Mouse (Mus musculus) stomach, postnatal 0 days (tissue): ENCODE measurements at regions not wholly inside any gene's neighbourhood (a gene's known extent, or its start where the extent isn't known, plus 50 kb on each side); places are given as distances from the start of the nearest gene placed in this dataset.

ENCODE experiments used
- ATAC-seq: fragments of 200-750 bp; cut with Nextera tagmentation; 2 replicates; pipeline ENCODE4 v1.8.0; 2017; ENCODE audit not compliant: low FRiP score, low TSS enrichment
- DNase-seq: peaks from one replicate; pipeline ENCODE4 v3.0.0-alpha.2; 2016; ENCODE audit warnings: low spot score
- H3K27ac ChIP-seq: fragments of 300-500 bp; sonication (generic); replicated peaks from 2 replicates; pipeline ENCODE4 v1.5.1; 2014; ENCODE audit warnings: mild to moderate bottlenecking, control low read depth
- H3K27me3 ChIP-seq: fragments of 300-500 bp; sonication (generic); 2 replicates; pipeline ENCODE4 v1.6.1; 2014; ENCODE audit warnings: low read length; ENCODE audit not compliant: control insufficient read depth, insufficient read depth
- H3K36me3 ChIP-seq: fragments of 300-500 bp; sonication (generic); 2 replicates; pipeline ENCODE4 v1.6.1; 2014; ENCODE audit warnings: low read length, mixed read lengths; ENCODE audit not compliant: control insufficient read depth, insufficient read depth
- H3K4me1 ChIP-seq: fragments of 300-500 bp; sonication (generic); replicated peaks from 2 replicates; pipeline ENCODE4 v1.6.1; 2014; ENCODE audit warnings: antibody characterized with exemption; ENCODE audit not compliant: control insufficient read depth, insufficient read depth
- H3K4me2 ChIP-seq: fragments of 300-500 bp; sonication (generic); replicated peaks from 2 replicates; pipeline ENCODE4 v1.6.1; 2014; ENCODE audit warnings: low read depth, mild to moderate bottlenecking, control low read depth, moderate library complexity
- H3K4me3 ChIP-seq: fragments of 300-500 bp; sonication (generic); 2 replicates; pipeline ENCODE4 v1.5.1; 2014; ENCODE audit warnings: low read depth, low read length, control low read depth
- H3K9ac ChIP-seq: fragments of 300-500 bp; sonication (generic); 2 replicates; pipeline ENCODE4 v1.6.1; 2014; ENCODE audit warnings: mild to moderate bottlenecking, low read length, control low read depth, mixed read lengths
- H3K9me3 ChIP-seq: fragments of 300-500 bp; sonication (generic); 2 replicates; pipeline ENCODE4 v1.6.1; 2016; ENCODE audit warnings: low read length; ENCODE audit not compliant: control insufficient read depth
- CTCF ChIP-seq: IDR thresholded peaks from 2 replicates; pipeline ENCODE4 v1.5.1; 2016; ENCODE audit warnings: antibody characterized with exemption, low read depth, mild to moderate bottlenecking, moderate library complexity
- EP300 ChIP-seq: optimal IDR thresholded peaks from 2 replicates; pipeline ENCODE3; 2016; ENCODE audit warnings: antibody characterized with exemption
- WGBS: fragments of 180-500 bp; shearing (Covaris S2); extraction: QIAGEN DNeasy Blood & Tissue Kit; methylation state at CpG from one replicate; pipeline ENCODE4 v1.1.7; 2014; 5-methylcytosine and 5-hydroxymethylcytosine counted together

- no peak overlapping the region for H3K9ac ChIP-seq
These were observed 253.2 kb upstream of the Thrb start for GRCm38 (mm10) chr14:17406879-17407278.

GRCm38 (mm10) chr14:17408343-17408742 is 251.7 kb upstream of the Thrb start:
- 63% methylated on average over 5 of the region's 5 CpGs for WGBS
- Histone ChIP-seq H3K9ac (no peak overlapping the region), H3K27me3 (no peaks in the 10 kb centered on the region), H3K4me1 (no peaks in the 10 kb centered on the region), H3K27ac (no peak overlapping the region), H3K36me3 (no peaks in the 10 kb centered on the region), H3K4me2 (no peak overlapping the region), H3K9me3 (no peaks in the 10 kb centered on the region), H3K4me3 (no peak overlapping the region)
- no peak for TF ChIP-seq EP300
- TF ChIP-seq CTCF, result no peak
- no peak for DNase-seq
- ATAC-seq, result no peak

More at GRCm38 (mm10) chr14:17406879-17407278, 253.2 kb upstream of the Thrb start:
- peak; percentile 75; the same call in 1 of the 2 replicates for ATAC-seq
- TF ChIP-seq EP300, result no peak
- no peak for TF ChIP-seq CTCF
- Histone ChIP-seq H3K4me1 (no peaks in the 10 kb centered on the region), H3K27ac (no peak overlapping the region), H3K9me3 (no peaks in the 10 kb centered on the region), H3K4me3 (no peak overlapping the region), H3K4me2 (no peak overlapping the region), H3K36me3 (no peaks in the 10 kb centered on the region), H3K27me3 (no peaks in the 10 kb centered on the region)
- peak; percentile 46 for DNase-seq

GRCm38 (mm10) chr14:17408813-17409212 is 251.2 kb upstream of the Thrb start:
- Histone ChIP-seq H3K4me2 (no peak overlapping the region), H3K4me3 (no peak overlapping the region), H3K9ac (no peak overlapping the region), H3K36me3 (no peaks in the 10 kb centered on the region), H3K4me1 (no peaks in the 10 kb centered on the region), H3K27ac (no peak overlapping the region), H3K27me3 (no peaks in the 10 kb centered on the region), H3K9me3 (no peaks in the 10 kb centered on the region)
- no peak for ATAC-seq
- WGBS, result 56% methylated on average over 1 of the region's 1 CpGs
- TF ChIP-seq EP300, result no peak
- no peak for TF ChIP-seq CTCF
- no peak for DNase-seq

- DNase-seq (no peak), ATAC-seq (no peak)
- Histone ChIP-seq H3K9ac (no peak overlapping the region), H3K4me1 (no peaks in the 10 kb centered on the region), H3K36me3 (no peaks in the 10 kb centered on the region), H3K9me3 (no peaks in the 10 kb centered on the region), H3K27me3 (no peaks in the 10 kb centered on the region), H3K27ac (no peak overlapping the region), H3K4me3 (no peak overlapping the region), H3K4me2 (no peak overlapping the region)
- TF ChIP-seq CTCF (no peak), EP300 (no peak)
- 90% methylated on average over 6 of the region's 6 CpGs for whole genome bisulfite sequencing
These were observed 250.6 kb upstream of the Thrb start for GRCm38 (mm10) chr14:17409497-17409896.

- no peak overlapping the region for H3K4me3 ChIP-seq
- TF ChIP-seq CTCF (no peak), EP300 (no peak)
- no peak overlapping the region for H3K9ac ChIP-seq
- H3K4me1 ChIP-seq, result no peaks in the 10 kb centered on the region
- 0 out of 2 replicates have a peak, but pooled peaks have one; percentile 42 for ATAC-seq
- no peak overlapping the region for H3K4me2 ChIP-seq
- H3K27ac ChIP-seq, result no peak overlapping the region
- no peaks in the 10 kb centered on the region for H3K27me3 ChIP-seq
- DNase-seq, result no peak
- H3K9me3 ChIP-seq, result no peaks in the 10 kb centered on the region
- 26% methylated on average over 3 of the region's 3 CpGs for WGBS
- no peaks in the 10 kb centered on the region for H3K36me3 ChIP-seq
These were observed 249.3 kb upstream of the Thrb start for GRCm38 (mm10) chr14:17410752-17411151.

GRCm38 (mm10) chr14:17411299-17411698 is 248.8 kb upstream of the Thrb start:
- DNase-seq, result no peak
- 41% methylated on average over 1 of the region's 1 CpGs for WGBS
- Histone ChIP-seq H3K4me2 (no peak overlapping the region), H3K9me3 (no peaks in the 10 kb centered on the region), H3K4me1 (no peaks in the 10 kb centered on the region), H3K27me3 (no peaks in the 10 kb centered on the region), H3K27ac (no peak overlapping the region), H3K4me3 (no peak overlapping the region), H3K9ac (no peak overlapping the region), H3K36me3 (no peaks in the 10 kb centered on the region)
- no peak for ATAC-seq
- TF ChIP-seq EP300 (no peak), CTCF (no peak)
